Mouse (Mus musculus) 416B (cell line): ENCODE data around the gene Gpc1.

Experiments
- DNase-seq: peaks from one replicate; pipeline ENCODE4 v3.0.0; 2011; ENCODE audit warnings: low read depth

Gpc1 gene

DNA sequence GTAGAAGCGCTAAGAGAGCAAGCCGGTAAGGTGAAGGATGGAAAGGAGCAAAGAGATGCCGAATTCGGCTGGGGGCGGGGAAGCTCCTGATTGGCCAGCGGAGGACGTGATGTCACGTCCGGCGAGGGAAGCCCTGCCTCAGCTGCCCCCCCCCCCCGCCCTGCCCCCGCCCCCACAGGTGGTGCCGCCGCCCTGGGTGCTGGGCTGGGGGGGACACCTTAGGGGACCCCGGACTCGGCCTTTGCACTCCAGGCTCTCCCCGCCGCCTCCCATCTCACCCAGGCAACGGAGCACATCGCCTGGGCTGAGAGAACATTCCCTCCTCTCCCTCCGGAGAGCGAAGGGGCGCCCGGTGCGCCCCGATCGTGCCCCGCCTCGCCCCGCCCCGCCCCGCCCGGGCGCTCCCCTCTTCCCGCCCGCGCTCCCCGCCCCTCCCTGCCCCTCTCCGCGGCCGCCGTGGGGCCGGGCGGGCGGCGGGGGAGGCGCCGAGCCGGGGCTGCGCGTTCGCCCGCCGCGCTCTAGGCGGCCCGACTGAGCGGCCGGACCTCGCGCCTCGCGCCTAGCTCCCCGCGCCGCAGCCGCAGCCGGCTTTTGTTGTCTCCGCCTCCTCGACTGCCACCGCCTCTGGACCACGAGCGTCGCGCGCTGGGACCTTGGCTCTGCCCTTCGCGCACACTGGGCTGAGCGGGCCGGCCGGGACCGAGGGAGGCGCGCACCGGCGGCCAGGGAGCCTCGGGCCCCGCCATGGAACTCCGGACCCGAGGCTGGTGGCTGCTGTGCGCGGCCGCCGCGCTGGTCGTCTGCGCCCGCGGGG is at the start of gene Gpc1:
Gene Gpc1 (plus strand): TSS at position 458 of the 814 bp plus-strand sequence.
- DNase-seq, result no peak

DNA sequence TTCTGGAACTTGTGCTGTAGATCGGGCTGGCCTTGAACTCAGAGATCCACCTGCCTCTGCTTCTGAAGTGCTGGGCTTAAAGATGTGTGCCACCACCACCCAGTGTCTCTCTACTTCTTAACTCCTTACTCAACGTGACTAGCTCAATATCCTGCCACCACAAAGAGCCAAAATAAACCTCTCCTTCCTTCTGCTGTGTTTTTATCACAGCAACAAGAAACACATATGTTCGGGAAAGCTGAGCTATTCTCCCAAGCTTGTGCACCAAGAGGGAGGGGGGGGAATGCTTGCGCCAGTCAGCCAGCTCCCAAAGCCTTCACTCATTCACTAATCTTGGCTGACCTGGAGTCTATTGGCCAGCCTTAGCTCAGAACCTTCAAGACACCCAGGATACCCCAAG is 49.6 kb upstream of the Gpc1 start:
- DNase-seq, result no peak

DNA sequence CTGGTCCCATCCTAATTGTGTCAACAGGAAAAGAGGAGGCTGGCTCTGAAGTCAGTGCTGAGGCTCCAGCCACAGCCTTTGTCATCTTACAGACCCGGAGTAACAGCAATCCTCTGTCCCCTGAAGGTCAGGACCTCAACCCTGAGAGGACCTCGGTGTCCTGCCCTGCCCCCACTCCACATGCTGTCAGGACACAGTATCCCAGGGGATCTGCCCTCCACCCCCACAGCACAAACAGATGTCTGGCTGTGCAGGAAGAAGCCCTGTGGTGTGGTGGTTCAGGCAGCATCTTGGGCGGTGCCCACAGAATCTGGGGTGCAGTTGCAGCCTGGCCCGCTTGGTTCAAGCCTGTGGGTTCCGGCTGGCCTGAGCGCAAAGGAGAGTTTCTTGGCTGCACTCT is 48.9 kb upstream of the Gpc1 start:
- no peak for DNase-seq

DNA sequence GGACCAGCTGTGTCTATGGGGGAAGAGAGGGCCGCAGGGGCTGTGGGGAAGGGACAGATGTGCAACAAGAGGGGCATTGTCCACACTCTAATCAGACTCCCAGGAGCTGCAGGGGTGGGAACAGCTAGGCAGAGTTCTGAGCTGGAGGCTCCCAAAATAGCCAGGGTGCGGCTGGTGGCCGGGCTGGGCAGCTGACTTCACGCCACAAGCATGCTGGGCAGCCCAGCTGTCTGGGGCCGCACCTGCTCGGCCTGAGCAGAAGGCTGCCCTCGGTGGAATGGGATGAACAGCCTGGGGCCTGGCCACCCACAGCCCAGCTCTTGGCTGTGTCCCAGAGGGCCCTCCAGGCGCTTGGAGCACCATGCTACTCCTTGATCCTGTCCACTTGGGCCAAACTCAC is 44.2 kb upstream of the Gpc1 start:
- no peak for DNase-seq

DNA sequence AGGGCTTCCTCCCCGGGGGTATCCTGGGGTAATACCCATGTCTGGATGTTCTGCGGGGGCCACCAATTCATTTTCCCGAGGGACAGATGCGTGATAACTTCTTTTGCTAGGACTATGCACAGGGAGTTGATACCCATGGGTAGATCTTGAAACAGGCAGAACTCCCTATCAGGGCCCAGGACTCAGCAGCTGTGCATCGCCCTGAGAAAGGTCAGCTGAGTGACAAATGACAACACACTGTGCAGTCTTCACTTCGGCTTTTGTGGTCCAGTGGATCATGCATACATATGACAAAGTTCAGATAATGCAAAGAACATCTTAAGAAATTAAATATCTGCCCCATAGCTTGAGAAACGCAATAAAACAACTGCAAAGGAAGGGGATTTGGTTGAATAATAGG is 43.4 kb upstream of the Gpc1 start:
- no peak for DNase-seq

DNA sequence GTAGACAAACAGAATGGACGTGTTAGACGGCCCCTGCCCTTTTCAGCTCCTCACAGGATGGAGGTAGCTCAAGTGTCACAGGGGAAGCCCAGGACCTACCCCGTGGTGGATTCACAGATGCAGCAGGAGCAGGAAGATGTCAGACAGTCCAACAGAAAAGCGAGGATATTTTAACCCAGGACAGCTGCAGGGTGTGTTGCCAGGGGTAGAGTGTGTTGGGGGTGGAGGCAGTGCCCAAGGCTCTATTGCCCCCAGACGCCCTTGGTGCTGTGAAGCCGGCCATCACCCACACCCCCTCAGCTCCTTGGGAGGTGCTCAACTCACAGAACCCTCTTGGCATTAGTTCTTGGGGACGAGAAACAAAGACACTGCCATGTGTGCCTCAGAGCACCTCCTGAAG is 40.8 kb upstream of the Gpc1 start:
- DNase-seq, result no peak

DNA sequence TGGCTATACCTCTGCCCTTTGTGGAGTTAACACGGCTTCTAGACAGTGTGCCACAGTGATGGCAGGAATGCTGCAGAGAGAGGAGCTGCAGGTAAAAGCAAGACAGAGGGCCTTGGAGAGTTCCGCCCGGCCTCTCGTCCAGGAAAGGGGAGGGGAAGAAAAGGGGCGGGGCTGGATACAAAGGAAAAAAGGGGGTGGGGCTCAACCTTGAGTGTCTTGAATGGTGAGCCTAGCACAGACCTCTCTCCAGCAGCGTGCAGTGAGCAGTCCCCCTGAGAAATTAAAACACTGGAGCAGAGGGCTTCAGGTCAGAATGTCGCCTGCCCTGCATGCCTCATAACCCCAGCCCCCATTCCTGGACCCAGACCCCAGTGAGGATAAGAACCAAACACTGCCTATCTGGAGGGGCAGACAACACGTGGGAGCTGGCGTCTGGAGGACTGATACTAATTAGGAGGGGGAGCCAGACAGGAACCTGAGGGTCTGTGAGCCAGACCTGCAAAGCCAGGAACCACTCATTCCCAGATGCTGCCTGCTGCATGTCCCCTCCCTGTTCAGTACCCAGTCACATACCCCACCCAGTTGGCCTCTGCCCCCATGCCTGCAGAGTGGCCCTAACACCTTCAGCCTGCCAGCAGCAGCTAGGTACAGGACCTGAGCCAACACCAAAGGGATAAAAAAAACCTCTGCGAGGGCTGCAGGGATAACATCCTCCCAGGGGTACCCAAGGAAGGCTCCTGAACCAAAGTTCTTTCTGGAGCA is 40.2 kb upstream of the Gpc1 start:
- peak; percentile 8 for DNase-seq

DNA sequence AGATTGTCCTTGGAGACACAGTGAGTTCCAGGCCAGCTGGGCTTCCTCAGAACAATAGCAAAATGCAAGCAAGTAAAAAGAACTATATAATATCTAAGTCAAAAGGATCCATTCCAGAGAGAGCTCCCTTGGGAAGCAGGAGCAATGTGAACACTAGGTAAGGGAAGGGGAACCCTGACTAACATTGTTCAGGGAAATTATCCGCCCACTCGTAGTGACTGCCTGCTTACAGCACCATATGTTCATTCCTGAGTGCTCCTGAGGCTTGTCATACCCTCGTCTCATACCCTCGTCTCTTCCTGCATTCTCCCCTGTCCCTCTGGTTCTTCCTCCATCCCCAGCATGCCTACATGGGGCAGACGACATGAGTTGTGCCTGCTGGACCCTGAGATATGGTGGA is 37.7 kb upstream of the Gpc1 start:
- no peak for DNase-seq

DNA sequence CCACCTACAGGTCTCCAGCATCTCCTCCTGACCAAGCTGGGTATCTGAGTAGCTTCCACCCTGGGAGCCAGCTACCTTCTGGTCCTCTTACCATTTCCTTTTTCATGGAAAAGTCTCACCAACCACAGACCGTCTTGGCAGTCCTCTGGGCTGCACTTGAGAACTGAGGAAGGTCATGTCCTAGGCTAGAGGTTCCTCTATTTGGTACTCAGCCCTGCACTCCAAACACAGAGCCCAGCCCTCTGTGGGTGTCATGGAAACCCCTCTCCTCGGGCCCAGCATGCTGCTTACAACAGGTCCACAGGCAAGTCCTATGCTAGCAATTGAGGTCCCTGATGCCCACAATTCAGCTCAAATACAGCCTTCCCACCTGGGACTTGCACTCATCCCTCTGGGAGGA is 33.0 kb upstream of the Gpc1 start:
- no peak for DNase-seq

DNA sequence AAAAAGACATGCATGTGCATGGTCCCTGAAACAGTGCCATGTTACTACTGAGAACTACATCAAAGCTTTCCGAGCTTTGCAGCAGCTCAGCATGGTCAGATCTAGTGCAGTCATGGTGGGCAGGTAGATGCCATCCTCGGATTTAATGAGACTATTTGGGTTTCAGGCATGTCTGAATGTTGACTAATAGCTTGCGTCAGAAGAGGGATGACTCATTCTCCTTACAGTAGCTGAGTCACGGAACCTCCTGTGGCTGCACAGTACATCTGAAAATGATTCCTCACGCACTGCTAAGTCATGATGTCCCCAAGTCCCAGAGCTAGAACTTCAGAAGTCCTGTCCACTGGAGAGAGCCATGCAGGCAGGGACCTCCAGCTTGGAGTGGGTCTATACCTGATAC is 31.8 kb upstream of the Gpc1 start:
- DNase-seq, result peak; percentile 90

DNA sequence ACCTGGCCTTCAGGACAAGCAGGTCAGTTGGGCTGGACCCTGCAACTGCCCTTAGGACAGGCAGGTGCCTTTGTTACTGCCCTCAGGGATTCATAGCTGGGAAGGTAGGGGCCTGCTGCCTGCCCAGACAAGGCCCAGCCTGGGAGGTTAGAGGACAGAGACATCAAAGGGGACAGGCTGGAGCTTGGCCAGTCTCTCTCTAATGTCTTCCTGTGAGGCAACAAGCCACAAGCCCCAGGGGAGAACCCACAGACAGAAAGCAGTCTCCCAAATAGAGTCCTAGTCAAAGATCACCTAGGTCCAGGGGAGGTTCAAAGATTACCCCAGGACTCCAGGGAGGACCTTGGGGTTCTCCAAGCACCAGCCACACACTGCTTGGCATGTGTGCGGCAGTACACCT is 29.1 kb upstream of the Gpc1 start:
- DNase-seq, result peak; percentile 28

DNA sequence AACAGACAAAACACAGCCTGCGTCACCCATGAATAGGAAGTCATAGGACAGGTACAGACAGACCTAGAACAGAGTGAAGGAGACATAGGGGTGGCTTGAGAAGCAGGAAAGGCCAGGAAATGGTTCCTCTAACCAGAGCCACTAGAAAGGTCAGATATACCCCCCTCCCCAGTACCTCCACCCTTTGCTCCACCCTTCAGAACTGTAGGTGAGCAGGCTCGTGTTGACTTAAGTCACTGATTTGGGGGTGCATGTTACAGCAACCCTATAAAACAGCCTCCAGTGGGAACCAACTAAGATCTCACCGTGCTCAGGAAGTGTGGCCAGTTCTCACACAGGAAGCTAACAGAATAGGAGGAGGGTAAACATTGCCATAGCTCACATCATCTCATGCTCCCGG is 28.1 kb upstream of the Gpc1 start:
- DNase-seq, result no peak

DNA sequence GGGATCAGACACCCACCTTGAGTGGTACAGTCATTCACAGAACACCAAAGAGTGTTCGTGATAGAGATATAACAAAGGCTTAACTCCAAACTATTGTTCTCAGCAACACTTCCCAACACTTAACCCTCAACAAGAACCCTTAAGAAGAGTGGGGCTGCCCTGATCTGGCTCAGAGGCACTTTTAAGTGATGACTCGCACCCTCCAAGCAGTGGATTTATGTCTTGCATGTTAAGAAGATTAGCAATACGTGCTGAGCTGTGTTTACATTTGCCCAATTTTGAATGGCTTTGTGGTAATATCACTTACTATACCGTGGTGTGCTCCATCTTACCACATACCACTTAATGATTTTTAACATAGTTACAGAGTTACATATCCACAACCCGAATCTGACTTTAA is 26.3 kb upstream of the Gpc1 start:
- DNase-seq, result no peak

DNA sequence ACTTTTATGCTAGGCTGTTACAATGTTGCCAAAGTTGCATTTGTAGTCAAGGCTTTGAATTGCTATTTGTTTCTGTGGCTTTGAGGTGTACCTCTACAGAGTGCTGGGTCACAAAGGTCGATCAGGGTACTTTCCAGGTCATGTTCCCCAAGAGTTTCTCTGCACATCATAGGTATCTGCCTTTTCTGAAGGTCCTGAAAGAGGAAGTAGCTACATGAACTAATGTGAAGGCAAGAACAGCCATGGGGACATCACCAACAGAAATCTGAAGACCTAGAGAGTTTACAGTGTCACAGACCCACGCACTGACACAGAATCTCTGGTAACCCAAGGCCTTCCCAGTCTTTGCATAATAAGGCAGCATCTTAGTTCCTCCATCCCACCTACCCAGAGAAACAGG is 25.6 kb upstream of the Gpc1 start:
- no peak for DNase-seq

DNA sequence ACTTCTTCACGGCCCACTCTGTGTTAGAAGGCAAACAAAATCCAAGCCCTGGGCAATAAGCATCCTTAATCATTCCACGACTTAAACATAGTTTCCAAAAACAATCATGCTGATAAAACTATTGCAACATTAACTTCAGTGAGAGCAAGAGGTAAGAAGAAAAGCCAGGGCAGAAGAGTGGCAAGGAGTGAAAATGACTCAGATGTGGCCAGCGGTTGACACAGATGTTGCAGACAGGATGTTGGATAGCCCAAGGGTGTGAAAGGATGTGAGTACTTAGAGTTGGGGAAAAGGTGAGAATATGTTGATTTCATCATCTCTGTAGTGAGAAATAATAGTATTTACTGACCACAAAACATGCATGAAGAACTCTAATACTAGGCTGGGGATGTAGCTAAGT is 24.7 kb upstream of the Gpc1 start:
- DNase-seq, result peak; percentile 46

DNA sequence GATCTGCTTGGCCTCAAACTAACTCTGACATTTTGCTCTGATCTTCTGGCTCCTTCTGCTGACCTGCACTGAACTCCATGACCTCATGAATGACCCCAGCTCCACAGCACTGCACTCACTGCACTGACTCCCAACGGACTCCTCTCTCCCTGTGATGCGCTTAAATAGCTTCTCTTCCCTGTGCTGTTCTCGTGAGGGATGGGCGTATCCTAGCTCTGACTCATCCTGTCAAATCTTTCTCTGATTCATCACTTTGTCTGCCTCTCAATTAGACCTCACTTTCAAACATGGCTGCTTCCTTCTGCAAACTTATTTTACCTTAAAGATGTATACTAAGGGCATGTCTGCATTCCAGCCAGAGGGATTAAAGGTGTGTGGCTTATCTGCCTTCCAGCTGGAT is 21.8 kb upstream of the Gpc1 start:
- DNase-seq, result no peak

DNA sequence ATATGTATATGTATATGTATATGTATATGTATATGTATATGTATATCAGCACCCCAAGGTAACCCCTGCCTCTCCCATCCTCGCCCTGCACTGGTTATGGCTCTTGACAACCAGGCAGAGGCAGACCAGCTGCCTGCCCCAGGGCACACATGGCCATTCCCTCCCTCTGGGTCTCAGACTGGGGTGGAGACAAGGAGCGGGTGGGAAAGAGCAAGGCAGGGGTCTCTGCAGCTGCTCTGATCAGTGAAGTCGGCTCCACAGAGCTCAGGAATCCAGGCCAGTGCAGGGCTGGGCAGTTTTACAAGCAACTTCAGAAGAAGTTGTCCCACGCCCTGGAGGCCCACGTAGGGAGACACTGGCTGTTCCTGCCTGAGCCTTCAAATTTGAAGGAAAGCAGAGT is 17.1 kb upstream of the Gpc1 start:
- no peak for DNase-seq

DNA sequence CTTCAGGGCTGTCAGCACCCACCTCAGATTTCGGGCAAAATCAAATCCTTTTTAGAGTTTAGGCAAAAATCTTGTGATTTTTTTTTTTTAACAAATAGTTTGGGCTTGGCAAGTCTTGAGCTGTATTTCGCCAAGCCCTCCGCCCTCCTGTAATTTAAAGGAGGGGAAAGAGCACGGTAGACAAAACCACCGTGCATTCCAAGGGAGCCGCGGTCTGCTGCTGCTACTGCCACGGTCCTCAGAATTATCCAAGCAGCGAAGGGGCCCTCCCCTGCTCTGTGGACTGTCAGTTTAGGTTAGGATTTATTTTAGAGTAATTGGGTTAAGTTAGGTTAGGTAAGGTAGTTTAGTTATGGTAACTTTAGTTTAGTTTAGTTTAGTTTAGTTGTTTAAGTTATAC is 16.3 kb upstream of the Gpc1 start:
- DNase-seq, result no peak

DNA sequence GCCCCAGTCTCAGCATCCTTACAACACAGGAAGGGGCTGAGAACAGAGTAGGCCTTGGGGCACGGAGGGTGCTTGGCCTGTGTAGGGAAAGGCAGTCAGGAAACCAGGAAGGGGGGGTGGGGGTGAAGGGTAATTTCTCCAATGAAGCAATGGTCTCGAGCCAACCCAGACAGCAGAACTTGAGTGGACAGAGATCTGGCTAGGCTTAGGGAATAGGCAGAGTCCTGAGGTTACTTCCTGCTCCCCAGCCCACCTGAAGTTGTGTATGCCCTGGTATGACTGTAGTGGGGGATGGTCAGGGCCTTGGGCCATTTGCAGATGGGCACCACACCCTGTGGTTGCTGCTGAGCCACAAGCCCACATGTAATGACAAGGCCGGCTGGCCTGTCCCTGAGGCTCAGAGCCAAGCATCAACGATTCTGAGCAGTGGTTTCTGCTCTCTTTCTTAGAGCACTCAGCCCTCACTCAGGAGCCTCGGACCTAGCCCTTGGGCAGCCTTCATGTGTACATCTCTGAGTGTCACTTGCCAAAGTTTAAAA is 15.6 kb upstream of the Gpc1 start:
- DNase-seq, result no peak

DNA sequence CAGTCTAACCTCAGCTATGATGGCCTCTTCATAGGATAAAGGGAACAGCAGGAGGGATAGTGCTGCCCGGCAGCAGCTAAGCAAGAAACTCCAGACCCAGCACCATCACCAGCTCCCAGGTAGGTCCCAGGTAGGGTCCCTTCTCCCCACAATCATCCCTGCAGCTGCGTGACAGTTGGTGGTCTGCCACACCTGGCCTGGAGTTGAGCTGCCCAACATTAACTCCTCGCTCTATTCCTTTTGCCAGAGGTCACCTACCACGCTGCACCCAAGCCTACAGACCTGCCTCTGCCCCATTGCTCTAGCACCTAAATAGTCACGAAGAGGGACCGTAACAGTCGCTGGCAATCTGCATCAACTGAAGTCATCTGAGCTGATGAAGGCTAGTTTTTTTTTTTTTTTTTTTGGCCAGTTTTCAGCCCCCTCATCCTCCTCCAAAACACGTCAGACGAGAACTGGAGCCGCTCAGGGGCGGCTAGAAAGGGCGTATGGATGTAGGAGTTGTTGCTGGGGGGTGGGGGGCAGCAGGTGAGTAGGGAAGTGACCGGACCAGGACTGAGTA is 738 bp upstream of the Gpc1 start:
- no peak for DNase-seq

DNA sequence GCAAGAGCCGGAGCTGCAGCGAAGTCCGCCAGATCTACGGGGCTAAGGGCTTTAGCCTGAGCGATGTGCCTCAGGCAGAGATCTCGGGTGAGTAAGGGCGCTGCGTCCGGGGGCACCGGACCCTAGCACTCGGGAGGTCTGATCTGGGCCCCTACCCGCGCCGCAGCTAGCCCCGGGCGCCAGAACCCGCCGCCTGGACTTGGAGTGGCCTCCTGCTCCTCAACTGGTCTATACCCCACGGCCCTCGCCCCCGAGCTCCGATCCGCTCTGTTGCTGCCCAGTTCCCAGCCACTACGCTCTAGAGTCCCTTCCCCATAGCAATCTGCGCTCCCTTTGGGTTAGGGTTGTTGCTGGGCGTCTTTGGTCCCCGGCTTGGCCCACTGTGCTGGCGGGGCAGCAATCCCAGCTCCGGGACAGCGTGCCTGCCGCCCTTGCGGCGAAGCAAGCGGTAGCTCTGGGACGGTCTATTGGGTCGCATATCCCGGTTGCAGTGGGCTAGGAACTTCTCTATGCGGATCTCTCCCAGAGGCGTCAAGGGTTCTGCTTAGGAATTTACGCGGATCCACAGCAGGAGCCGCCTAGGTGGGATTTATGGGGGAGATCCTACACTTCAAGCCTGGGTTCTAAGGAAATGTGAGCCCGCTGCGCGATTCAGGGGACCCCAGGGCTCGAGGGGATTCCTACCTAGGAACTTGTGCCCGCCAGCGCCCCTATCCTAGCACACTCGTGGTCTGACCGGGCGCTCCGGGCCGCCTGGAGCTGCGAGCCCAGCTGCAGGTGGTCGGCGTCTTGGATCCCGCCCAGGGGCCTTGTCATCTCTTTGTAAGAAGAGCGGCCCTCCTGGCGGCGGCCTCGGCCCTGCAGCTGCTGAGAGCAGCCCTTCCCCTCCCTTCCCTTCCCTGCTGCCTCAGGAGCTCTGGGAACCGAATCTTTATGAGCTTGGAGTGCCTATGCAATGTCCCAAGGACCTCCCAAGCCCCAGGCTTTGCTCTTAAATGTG is 866 bp downstream of the Gpc1 start:
- DNase-seq, result no peak
